Mouse (Mus musculus) right cerebral cortex, postnatal 4 days (tissue): Measurements from ENCODE around the gene Ccnq.
A peak's percentile ranks its signal among the peaks of the same experiment; 100 is the strongest.

ENCODE experiments used
- DNase-seq: peaks from one replicate; pipeline ENCODE4 v3.0.0-alpha.2; 2022

Ccnq gene

DNA sequence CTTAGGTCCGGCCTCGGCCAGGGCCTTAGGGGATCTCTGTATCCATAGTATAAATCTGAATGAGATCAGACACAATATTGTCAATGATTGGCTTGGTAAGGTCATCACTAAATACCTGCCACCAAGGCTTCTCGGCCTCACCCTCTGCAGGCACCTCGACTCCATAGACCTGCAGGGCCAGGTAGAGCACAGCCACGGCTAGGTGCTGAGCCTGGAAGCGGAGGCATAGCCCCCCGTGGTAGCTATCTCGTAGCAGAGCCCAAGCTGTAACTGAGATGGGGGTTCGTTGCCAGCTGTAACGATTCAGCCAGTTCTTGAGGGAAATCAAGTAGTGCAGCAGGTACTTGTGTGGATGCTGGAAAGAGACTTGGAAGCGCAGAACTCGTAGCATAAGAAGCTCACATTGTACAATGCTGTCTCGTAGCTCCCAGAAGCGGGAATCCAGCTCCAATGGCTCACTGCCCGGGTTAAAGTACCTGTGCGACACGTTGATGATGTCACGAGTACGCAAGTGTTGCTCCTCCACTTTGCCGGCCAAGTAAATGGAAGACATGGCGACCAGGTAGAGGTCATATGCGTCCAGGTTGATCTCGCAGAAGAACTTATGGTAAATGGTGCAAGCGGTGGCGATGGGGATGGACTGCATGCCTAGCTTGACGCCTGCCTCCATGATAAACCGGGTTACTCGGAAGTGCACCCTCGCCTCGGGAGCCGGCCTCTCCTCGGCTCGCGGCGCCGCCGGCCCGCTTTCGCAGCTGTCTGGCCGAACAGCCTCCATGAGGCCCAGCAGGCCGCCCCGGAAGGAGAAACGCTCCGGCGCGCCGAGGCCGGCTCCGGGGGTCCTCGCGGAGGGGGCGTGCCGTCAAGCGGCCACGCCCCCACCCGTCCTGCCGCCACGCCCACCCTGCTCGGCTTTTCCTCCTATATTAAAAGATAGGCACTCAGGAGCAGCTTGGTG lies at the start of gene Ccnq:
Gene Ccnq, minus strand, starts transcription at position 845 of the 958 bp plus-strand sequence.
- peak; percentile 81 for DNase-seq

DNA sequence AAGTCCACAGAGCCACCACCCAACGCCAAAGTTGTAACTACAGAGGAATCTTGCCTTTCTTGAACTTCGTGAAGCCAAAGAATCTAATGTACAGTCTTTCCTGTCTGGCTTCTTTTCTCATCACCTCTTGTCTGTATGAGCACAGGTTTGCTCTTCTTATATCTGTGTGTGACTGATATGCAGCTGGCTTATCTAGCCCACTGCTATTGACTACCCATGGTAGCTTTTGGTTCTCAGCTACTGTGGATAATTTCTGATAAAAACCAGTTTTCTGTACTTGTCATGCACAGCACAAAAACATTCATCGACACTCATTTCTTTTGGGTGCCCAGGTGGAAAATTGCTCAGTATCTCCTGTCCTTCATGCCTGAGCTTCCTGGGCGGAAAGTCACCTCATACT lies 49.6 kb upstream of the Ccnq start:
- DNase-seq, result no peak

DNA sequence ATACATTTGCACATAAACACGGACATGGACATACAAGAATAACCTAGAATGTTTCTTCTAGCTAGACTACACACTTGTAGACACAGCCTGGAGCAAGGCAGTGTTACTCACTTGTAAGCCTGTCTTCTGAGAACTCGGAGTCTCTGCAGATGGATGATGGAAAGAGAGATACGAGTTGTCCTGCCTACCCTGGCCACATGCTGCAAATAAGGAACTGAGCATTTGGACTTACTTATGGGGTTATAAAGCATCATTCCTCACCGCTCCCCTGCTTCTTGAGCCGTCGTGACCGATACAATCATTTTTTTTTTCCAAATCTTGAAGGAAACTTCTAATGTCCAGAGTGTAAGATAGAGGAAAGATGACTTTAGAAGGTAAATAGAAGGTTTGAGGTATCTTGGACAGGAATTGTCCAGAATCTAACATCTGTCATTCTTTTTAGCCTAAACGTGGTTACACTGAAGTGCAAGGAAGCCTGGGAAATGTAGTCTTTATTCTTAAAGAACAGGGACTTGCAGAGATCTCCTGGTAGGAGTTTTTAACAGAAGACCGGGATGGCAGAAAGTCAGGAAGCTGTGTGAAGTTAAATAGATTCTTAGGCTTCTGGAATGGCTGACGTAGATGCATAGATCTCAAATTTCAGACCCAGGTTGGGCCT lies 44.7 kb upstream of the Ccnq start:
- DNase-seq, result no peak

DNA sequence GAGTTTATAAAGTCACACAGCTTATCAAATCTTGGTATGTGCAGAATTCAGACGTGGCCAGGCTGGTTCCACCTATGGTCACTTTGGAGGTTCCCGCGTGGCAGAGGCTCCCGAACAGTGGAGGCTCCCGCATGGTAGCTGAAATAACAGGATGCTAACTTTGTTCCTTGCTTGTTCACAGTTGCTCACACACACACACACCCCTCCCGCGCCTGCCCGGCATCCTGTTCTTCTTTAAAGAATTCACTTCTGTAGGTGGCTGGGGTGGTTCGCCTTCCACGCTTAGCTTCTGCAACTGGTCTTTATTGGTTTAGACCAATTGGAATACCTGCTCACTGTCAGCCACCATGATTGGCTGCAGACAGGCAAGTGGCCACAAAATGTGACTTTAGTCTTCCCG lies 41.6 kb upstream of the Ccnq start:
- DNase-seq, result no peak

DNA sequence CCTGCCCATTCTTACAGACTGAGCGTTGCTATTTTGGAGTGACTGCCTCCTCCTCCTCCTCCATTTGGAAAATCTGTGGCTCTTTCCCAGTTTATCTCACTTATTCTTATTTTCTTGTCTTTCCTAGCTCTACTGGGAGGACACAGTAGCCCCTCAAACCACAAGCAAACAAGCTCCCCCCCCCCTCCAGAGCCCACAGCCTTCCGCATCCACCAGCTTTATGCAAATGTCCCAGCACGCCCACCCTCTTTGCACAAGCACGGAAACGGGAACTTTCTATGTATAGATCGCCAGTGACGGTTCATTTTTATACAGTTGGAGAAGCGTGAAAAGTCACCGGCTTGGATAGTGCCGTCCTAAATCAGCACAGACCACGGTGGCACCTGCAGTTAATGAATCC lies 40.9 kb upstream of the Ccnq start:
- DNase-seq, result peak; percentile 24

DNA sequence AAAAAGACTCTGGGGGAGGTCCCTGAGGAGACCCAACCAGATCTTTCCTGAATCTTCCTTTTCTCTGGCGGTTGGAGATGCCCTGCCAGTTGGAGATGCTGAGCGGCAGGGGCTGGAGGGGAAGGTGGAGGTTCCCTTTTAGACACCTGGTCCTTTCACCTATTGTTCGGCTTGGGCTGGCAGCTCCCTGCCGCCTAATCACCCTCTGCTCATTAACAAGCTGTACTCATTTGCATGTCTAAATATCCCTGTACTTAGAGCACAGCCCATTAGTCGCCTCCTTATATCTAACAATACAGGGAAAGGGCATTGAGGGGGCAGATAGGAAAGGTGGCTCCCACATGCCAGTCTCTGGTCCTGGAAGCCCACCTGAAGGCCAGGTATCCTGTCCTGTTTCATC lies 40.5 kb upstream of the Ccnq start:
- DNase-seq, result no peak

DNA sequence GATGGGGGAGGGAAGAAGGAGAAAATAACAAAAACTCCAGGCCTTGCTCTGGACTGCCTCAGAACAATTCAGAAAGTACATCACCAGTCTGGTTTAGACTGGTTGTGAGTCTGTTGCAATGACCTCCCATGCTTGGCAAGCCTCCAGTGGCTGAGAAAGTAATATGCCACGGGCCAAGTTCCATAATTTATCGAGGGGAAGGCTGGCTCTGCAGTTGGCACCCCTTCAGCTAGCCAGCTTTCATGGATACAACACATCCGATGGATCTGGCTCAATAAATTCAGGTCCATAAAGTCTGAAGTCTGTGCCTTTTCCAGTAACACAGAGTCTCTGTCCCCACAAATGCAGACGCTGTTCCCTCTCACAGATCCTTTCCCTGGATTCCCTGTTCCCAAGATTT lies 40.1 kb upstream of the Ccnq start:
- peak; percentile 60 for DNase-seq

DNA sequence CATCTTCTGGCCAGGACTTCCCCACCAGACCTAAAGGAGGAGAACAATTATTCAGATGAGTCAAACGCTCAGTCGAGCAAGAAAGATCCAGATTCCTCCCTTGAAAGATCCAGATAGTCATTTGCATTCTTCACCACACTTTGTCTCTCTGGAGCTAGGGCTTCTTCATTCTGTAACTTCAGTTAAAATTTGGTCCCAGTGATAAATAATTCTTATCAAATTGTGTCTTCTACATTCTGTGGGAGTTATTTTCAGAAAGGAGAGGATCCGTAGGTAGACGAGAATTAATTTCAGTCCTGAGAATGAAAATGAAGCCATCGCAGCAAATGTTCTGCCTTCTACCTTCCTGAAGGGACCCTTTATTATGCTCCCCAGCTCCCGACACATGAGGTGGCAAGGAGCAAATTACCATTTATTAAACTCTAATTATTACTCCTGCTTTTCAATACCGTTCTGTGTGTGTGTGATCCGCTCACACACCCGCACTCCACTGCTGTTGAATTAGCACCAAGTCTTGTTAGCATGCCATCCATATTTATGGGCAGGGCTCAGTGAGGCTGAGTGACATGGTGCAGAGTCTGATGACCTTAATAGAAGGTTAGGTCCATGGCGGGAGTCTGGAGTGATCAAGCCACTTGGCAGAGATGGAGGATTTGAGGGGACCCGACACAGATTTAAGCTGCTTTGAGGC lies 38.0 kb upstream of the Ccnq start:
- DNase-seq, result no peak

DNA sequence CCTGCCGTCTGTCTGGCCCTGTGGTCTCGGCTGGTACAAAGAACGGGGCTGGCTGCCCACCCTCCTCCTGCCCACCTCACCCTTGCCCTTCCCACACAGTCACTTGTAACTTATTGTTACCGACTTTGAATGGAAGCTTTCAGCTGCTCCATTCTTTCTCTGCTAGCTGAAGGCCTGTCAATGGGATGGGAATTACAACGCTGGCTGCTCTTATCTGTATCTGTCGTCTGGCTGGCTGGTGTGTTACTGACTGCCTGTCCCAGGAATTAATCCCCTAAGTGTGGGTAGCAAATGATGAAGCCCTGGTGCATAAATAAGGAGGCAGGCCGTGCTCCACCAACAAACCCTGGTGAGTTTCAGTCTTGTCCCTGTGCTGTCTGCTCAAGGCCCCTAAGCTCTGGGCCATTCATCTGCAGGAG lies 34.5 kb upstream of the Ccnq start:
- DNase-seq, result no peak

DNA sequence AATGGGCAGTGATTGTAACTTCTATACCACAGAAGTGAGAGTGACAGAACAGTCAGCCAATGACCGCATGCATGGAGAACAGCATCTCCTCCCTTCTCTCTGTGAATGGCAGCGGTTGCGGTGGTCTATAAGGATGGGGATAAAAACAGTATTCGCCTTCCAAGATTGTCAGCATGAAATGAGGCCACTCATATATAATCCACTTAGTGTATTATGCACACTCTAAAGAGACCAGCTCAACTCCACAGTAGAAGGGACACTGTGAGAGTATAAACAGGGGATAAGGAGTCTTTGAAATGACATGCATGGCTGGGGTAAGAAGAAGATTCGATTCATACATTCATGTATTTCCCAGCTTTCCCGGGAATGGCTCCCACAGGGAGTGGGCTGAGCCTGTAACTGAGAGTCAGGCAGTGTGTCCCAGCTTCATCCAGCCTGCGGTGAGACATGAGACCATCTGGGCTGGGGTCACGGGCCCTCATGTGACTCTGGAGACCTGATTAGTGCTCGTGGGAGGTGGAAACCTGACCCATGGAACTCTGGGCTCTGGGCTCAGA lies 31.3 kb upstream of the Ccnq start:
- no peak for DNase-seq

DNA sequence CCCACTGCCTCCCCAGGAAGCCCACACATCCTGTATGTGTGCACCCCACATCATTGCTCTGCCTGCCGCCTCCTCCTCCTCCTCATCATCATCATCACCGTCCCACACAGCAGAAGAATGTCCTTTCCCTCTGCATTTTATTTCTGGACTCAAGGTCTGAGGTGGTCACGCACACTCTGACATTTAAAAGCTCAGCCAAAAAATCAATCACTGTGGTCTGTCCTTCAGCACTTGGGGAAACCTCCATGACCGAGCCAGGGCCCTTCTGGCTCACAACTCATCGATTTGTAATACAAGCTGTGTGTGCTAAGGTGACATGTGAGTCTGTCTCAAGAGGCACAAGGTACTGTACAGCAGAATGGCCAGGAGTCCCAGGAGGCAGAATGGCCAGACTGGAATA lies 30.8 kb upstream of the Ccnq start:
- DNase-seq, result no peak

DNA sequence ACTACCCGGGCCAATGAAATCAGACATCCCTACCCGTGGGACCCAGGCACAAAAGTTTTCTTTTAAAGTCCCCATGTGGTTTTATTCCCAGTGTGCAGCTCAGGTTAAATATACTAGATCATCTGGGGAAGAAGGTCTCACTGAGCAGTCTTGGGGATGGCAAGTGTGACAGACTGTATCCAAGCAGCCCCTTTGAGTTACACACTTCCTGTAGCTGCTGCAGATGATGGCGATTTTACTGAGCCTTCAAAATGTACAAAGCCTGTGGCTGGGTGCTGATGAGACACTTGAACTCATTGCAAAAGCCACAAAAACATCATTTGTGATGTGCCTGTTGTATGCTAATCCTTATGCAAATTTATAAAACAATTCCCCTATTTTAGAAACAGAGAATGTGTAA lies 29.0 kb upstream of the Ccnq start:
- DNase-seq, result no peak

DNA sequence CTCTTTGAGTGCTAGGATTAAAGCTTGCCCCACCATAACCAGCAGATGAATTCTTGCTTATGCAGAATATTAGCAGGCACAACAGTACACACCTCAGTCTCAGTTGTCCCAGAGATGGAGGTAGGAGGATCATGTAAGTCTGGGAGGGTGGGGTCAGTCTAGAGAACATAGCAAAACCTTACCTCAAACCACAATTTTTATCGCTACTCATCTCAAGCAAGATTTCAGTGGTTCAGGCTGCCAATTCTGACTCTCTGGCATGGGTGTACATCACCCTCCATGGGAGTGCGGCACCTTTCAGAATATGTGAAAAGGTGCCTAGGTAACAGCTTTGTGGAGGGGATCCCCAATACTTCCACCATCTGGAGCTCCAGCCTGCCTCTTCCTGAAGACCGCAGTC lies 28.5 kb upstream of the Ccnq start:
- no peak for DNase-seq

DNA sequence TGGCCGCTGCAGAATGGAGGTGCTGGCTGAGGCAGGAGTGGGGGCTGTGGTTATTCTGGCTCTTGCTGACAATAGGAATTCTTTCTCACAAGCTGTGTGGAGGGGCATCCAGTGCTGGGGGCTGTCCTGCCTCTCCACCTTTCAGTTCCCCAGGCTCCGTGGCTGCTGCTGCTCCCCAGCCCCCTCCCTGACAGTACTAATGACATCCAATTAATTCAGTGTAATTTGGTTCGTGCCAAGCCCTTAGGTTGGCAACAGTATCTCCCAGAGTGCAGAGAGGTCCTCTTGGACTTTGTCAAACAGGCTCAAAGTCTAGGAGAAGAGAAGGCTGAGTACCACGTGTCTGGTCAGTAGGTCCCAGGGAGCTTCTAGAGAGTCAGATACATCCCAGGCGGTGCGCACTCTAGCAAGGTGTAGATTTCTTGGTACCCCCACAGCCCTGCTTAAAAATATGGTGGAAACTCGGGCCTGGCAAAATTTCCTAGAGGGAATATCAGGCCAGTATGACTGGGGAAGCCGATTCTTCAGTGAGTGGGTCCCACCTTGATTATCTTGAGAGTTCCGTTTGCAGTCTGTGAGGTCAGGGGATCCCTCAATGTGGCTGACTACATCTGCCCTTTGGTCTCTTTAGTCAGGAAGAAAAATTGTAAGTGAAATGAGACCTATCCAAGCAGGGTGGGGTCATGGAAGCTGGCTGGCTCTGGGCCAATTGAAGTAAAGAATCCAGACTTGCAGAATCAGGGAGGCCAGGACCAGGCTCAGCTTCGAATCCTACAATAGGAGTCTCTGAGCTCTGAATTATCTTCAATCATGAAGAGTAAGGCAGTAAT lies 26.5 kb upstream of the Ccnq start:
- DNase-seq, result no peak

DNA sequence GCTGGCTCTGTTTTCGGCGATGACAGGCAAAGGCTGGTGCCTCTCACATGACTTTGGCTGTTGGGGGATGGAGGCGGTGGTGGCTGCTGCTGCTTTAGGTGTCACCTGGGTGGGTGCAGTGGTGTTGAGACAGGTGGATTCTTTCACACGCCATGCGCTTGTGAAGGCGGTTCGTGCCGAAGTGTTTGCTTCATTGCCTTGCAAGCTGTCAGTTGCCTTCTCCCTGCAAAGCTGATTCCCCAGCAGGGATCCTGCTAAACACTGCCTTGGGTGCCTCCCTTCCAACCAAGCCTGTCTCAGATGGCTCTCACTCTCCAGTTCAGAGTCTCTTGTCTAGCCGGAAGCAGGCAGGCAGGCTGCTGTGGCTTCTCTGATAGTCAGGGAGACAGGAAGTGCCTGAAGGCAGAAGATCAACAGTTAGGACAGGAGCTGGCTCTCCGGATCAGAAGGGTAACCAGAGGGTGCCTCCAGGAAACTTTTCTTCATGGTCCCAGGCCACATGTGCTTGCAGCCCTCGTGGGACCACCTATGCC lies 20.3 kb upstream of the Ccnq start:
- no peak for DNase-seq

DNA sequence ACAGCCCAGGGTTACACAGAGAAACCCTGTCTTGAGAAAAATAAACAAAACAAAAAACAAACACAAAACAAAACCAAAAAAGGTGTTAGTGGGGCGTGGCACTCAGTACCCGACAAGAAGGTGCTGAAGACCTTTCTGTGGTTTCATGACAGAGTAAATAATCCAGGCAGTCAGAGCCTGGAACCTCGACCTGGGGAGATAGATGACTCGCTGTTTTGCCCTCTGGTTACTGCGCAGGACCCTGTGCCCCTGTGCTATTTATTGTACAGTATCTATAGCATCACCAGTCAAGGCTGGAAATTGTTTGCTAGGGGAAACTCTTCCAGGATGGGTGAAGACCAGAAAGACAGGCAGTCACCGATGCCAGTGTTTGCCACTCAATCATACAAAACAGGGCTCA lies 18.9 kb upstream of the Ccnq start:
- no peak for DNase-seq

DNA sequence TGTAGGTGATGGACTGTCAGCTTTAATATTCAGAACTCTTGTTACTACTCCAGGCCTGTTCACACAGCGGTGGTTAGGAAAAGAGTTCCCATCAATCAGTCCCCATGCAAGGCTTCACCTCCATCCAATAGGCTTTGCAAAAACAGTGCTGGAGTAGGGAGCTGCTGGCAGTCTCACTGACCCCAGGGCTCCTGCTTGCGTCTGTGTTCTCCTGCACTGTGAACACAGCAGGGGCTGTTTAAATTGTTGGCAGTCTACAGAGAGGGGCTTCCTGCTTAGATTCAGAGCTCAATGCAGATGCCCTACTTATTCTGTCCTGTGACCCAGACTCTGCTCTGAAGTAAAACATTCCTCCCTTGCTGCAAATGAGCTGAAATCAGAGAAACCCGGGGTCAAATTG lies 17.2 kb upstream of the Ccnq start:
- DNase-seq, result no peak

DNA sequence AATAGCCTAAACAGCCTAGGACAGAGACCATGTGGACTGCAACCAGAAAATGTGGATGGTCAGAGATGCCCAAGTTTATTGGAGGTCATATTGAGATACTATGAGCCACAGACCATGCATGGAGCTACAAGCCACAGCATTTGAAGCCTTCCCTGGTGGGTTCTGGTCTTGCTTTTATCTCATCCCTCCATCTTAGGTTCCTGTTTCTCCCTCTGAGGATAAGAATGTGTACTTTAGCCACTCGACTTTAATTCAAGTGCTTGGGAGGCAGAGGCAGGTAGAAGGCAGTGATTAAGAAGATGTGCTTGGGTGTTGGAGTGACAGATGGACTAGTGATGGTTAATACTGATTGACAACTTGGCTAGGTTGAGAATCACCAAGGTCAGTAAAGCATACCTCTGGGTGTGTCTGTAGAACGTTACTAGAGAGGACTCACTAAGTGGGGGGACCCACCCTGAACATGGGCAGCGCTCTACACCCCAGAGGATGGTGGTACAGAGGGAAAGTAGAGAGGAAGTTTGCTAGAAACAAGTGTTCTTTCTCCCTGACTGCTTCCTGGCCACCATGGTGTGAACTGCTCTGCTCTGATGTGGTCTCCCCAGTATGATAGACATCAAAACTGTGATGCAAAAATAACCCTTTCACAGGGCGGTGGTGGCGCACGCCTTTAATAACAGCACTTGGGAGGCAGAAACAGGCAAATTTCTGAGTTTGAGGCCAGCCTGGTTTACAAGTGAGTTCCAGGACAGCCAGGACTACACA lies 14.7 kb upstream of the Ccnq start:
- no peak for DNase-seq

DNA sequence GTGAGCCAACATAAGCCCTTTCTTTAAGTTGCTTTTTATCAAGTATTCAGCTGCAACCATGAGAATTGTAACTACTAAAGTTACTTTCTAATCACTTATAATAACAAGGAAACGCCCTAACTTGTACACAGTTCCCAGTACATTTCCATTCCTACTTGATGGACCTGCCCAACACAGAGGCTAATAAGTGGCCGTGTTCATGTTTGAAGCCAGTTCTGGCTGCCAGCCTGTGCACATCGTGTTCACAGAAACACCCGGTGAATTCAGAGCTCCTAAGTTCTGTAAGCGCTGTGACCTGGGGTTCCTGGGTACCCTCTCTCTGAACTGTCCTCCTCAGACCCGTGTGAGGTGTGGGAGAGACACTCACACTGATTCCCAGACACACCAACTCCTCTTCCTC lies 13.3 kb upstream of the Ccnq start:
- DNase-seq, result no peak

DNA sequence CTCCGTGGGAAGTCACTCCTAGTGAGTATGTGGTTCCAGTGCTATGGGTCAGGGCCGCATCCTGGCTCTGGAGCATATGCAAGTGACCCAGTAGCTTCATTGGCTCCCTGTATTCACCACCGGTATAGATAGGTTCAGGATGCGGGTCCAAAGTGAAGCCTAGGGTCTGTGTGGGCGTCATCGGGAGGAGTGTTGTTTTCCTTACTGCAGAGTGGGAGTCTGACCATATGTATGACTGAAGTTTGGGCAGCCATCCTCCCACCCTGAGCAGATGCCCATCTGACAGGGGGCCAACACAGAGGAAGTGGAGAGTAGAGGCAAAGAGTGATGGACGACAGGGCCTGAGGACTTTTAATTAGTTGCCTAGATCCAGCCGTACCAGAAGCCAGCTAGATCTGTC lies 12.8 kb upstream of the Ccnq start:
- no peak for DNase-seq

DNA sequence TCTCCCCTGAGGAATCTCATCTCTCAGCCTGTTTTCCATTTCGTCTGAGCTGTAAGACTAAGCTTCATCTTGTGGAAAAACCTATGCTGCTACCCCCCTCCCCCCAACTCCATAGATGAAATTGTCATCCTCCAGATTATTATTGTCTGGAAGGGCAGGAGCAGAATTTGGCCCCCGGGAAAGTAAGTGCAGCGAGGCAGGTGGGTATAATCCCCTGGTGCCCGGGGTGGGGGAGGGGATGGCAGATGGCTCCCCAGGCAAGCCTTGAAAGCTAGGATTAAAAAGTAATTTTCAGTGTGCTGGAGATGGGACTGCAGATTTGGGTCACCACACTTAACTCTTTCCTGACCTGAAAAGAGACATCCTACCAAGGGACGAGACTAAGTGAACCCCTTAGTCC lies 10.7 kb upstream of the Ccnq start:
- no peak for DNase-seq

DNA sequence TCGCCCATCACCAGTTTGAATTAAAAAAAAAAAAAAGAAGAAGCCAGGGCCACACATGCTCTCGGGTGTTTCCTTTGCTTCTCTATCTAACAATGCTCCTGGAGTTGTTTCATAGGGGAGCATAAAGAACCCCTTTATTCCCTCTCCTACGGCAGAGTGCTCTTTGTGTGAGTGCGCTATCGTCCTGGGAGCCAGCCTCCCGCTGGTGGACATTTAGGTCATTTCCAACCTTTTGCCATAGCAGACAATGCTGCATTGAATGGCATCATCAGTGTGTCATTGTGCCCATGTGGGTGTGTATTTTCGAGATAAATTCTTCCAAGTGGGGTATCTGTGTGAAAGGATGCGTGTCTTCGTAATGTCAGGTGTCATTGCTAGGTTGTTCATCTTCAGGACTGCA lies 9.6 kb upstream of the Ccnq start:
- no peak for DNase-seq
